Mouse (Mus musculus) lung, adult 2 months (tissue): ENCODE results near the gene Pappa2.

ENCODE experiments used
- CTCF ChIP-seq: fragments of 200-500 bp; IDR thresholded peaks from 2 replicates; pipeline ENCODE4 v1.5.1; 2011; ENCODE audit warnings: mild to moderate bottlenecking, low read length, control low read depth; ENCODE audit not compliant: insufficient read depth
- POLR2A ChIP-seq: fragments of 200-500 bp; IDR thresholded peaks from 2 replicates; pipeline ENCODE4 v1.6.1; 2011; ENCODE audit warnings: low read depth, mild to moderate bottlenecking, control low read depth, low read length, borderline replicate concordance; ENCODE audit errors: extremely low read depth

DNA sequence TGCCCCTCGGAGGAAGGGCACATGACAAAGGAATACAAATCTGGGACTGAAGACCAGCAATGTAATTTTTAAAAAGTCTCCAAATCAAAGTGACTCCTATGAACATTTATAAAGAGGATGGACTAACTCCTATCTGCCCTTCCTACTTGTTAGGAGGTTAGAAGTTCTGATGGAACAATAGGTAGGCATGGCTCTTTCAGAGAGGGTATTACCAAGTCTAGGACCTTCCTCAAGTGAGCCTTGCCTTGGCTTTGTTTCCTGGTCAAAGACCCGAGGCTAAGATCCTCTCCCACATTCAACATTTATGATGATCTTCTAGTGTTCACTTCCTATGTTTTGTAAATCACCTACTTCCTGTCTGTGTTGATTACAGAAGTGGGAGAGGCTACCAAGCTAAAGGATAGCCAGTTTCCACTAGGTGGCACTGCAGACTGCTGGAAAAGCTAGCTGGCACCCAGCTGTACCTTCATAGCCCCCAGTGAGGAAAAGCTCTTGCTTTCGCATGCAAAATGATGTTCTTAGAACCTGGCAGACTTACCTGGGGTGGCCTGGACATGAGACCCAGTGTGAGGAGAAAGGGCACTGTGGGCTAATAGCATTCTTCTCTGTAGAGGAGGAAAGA, 310.2 kb downstream of the Pappa2 start:
- TF ChIP-seq POLR2A (no peak), CTCF (peak; percentile 84)
